Mouse (Mus musculus) ES-Bruce4 (cell line): ENCODE data around the gene Aadac.

Source experiments
- CTCF ChIP-seq: IDR thresholded peaks from one replicate; pipeline ENCODE4 v1.8.1; 2011; ENCODE audit warnings: low read depth, low read length
- POLR2A ChIP-seq: IDR thresholded peaks from one replicate; pipeline ENCODE4 v1.8.1; 2011; ENCODE audit warnings: low read length; ENCODE audit not compliant: insufficient read depth

- TF ChIP-seq CTCF = no peak
- no peak for TF ChIP-seq POLR2A
Observed at GRCm38 (mm10) chr3:60025417-60025816, at the start of gene Aadac.
